Mouse (Mus musculus) liver, embryonic 13.5 days (tissue): ENCODE data around the gene Gpr19. TPM values are rescaled to one million over a fixed set of nuclear protein-coding genes. Genes with fewer than 3 reads are reported as not detected.

Experiments used
- polyA plus RNA-seq: library from polyadenylated mRNA; unstranded; fragments of >200 nt; fragmentation: Nextera tagmentation; extraction: Ambion mirVana; gene quantifications from 2 replicates; pipeline ENCODE4 v1.2.1, GENCODE M21; 2015

The Gpr19 gene
- polyA plus RNA-seq, 1 experiment from 2014 or later: 5.3 TPM

Other genes with a start within 250 kb of the Gpr19 start
- gene Dusp16, start 106.0 kb downstream of the Gpr19 start, polyA plus RNA-seq: 3.7 and 4.7 TPM in 2 replicates
- gene Crebl2, start 68.4 kb downstream of the Gpr19 start, polyA plus RNA-seq: 1.3 TPM in 2 replicates
- gene Cdkn1b, start 21.8 kb upstream of the Gpr19 start, polyA plus RNA-seq: 13.0 and 14.2 TPM in 2 replicates
- 2.1 and 2.2 TPM in 2 replicates for gene Apold1, start 83.1 kb upstream of the Gpr19 start, polyA plus RNA-seq
- gene Ddx47, start 113.0 kb upstream of the Gpr19 start, polyA plus RNA-seq: 75.7 and 82.8 TPM in 2 replicates
- 0.35 and 0.46 TPM in 2 replicates for gene Gprc5a, start 167.1 kb upstream of the Gpr19 start, polyA plus RNA-seq
- 0.15 TPM in 1 of 2 replicates, not detected in the other for gene Gprc5d, start 219.7 kb upstream of the Gpr19 start, polyA plus RNA-seq